Mouse (Mus musculus): Measurements from ENCODE around the gene Prickle2. TPM values are rescaled to one million over a fixed set of nuclear protein-coding genes. Genes with fewer than 3 reads are reported as not detected.

Gene Prickle2
- polyA plus RNA-seq, 1 experiment from 2014 or later, result 5.3 TPM

DNA sequence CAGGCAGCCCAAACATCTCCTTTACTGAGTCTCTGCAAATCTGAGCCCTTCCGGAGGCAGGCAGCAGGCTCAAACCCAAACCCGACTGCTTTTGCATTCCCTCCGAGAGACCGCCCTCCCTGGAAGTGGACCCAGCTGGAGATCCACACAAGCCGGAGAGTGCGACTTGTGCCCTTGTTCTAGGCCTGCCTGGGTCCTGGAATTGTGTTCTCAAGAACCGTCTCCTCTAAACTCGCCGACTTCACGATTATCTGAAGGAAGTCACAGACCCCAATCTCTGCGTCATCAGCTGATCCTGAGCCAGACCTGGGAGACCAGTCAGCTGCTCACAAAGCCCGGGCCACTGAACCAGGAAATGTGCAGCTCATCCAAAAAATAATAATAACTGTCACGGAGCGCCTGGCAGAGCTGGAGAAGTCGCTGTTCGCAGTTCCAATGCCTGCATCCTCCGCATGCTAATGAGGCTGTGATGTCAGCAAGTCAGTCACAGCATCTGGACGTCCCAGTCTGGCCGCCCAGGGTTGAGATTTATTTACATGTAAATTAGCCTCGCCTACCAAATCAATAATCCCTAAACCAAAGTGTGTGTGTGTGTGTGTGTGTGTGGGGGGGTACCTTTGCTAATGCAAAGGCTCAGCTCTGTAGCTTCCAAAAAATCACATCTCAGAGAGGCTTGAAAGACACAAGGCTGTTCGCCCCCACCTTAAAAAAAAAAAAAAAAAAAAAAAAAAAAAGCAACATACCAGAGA lies 224.8 kb downstream of the Prickle2 start:
- DNase-seq (ENCODE audit: low spot score), result peak; percentile 70
- Histone ChIP-seq H3K4me3 (peak overlapping the region; percentile 68), H3K27ac (replicated peaks) (peak overlapping the region; percentile 72), H3K27me3 (replicated peaks; ENCODE audit: low read depth, poor library complexity, severe bottlenecking) (no peaks in the 10 kb centered on the region), H3K36me3 (replicated peaks) (no peaks in the 10 kb centered on the region), H3K4me1 (peaks cover 28% of the 10 kb centered on the region), H3K9me3 (no peaks in the 10 kb centered on the region)
- under 1% methylated on average over 21 of the region's 21 CpGs for WGBS

DNA sequence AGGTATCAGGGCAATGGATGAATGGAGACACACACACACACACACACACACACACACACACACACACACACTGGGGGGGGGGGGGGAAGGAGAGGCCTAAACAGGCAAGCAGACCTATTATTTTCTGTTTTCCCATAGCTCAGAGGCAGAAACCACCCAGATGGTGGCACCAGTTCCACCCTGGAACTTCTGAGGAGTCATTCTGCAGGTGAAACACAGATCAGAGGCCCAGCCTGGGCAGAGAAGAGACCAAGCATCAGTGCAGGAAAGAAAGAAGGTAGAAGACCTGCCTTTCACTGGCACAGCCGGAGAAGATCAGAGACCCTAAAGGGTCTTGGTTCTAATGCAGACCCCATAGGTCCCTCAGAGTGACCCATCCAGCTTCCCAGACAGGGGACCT lies 227.3 kb downstream of the Prickle2 start:
- no peaks in the 10 kb centered on the region for H3K36me3 ChIP-seq (replicated peaks)
- WGBS, result 95% methylated on average over 1 of the region's 1 CpGs
- no peak overlapping the region for H3K4me3 ChIP-seq
- H3K27me3 ChIP-seq (replicated peaks; ENCODE audit: low read depth, poor library complexity, severe bottlenecking), result no peaks in the 10 kb centered on the region
- no peak for DNase-seq (ENCODE audit: low spot score)
- no peaks in the 10 kb centered on the region for H3K9me3 ChIP-seq
- H3K27ac ChIP-seq (replicated peaks), result no peak overlapping the region
- H3K4me1 ChIP-seq, result peaks cover 28% of the 10 kb centered on the region

DNA sequence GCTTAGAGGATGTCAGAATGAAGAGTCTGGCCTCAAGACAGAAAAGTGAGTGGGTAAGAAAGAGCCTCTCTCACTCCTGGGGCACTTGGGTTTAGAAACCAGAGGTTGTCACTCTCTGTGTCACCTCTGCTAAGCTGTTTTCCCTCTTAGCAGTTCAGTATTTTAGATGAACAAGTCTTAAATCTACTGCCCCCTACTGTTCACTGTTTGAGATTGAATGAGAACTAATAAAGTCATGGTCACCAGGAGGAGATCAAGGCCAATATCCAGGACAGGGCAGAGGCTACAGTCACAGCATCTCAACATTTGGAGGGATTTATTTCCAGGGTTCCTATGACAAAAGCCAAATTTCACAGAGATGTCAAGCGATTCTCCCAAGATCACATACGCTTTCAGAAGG lies 228.3 kb downstream of the Prickle2 start:
- H3K27me3 ChIP-seq (replicated peaks; ENCODE audit: low read depth, poor library complexity, severe bottlenecking), result no peaks in the 10 kb centered on the region
- 89% methylated on average over 2 of the region's 2 CpGs for WGBS
- H3K36me3 ChIP-seq (replicated peaks), result no peaks in the 10 kb centered on the region
- H3K4me1 ChIP-seq, result peaks cover 33% of the 10 kb centered on the region
- no peaks in the 10 kb centered on the region for H3K9me3 ChIP-seq
- H3K4me3 ChIP-seq, result no peak overlapping the region
- no peak overlapping the region for H3K27ac ChIP-seq (replicated peaks)
- DNase-seq (ENCODE audit: low spot score), result no peak

DNA sequence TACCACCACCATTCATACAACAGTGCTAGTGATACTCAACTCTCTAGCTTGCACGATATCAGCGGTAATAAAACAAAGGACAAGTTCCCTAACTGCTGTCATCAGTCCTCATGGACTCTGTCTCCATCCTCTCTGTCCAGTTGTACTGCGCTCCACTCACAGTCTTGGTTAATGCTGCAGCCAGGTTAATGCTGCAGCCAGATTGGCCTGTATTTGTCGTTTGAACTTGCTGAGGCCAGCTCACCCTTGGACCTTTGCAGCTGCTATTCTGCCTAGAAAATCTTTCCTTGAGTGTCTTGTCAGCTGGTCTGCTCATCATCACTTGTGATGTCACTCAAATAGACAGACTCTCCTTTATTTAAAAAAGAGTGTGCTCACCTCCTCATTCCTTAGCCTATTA lies 236.5 kb downstream of the Prickle2 start:
- Histone ChIP-seq H3K4me3 (no peak overlapping the region), H3K4me1 (peaks cover 24% of the 10 kb centered on the region), H3K9me3 (no peaks in the 10 kb centered on the region), H3K27ac (replicated peaks) (no peak overlapping the region), H3K27me3 (replicated peaks; ENCODE audit: low read depth, poor library complexity, severe bottlenecking) (no peaks in the 10 kb centered on the region), H3K36me3 (replicated peaks) (no peaks in the 10 kb centered on the region)
- WGBS, result 81% methylated on average over 4 of the region's 4 CpGs
- DNase-seq (ENCODE audit: low spot score), result no peak

DNA sequence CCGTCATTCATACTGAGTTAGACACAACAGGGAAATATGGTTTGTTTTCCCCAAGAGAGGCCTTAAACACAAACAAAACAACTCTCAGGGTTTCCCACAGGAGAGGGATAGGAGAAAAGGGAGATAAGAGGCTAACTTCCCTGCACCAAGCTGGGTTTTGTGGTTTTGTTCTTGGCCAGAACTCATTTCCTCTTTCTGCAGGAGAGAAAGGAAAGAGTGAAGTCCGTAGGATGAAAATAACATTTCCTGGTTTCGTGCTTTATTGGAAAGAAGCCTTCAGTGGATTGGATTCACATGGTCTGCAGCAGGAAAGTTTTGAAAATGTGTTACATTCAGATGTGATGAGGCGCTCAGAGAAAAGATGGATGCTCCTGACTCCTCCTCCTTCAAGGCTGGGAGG lies 237.1 kb downstream of the Prickle2 start:
- H3K27me3 ChIP-seq (replicated peaks; ENCODE audit: low read depth, poor library complexity, severe bottlenecking), result no peaks in the 10 kb centered on the region
- no peak for DNase-seq (ENCODE audit: low spot score)
- no peak overlapping the region for H3K27ac ChIP-seq (replicated peaks)
- no peaks in the 10 kb centered on the region for H3K36me3 ChIP-seq (replicated peaks)
- no peaks in the 10 kb centered on the region for H3K9me3 ChIP-seq
- H3K4me1 ChIP-seq, result peaks cover 29% of the 10 kb centered on the region
- H3K4me3 ChIP-seq, result no peak overlapping the region
- 87% methylated on average over 4 of the region's 4 CpGs for WGBS

DNA sequence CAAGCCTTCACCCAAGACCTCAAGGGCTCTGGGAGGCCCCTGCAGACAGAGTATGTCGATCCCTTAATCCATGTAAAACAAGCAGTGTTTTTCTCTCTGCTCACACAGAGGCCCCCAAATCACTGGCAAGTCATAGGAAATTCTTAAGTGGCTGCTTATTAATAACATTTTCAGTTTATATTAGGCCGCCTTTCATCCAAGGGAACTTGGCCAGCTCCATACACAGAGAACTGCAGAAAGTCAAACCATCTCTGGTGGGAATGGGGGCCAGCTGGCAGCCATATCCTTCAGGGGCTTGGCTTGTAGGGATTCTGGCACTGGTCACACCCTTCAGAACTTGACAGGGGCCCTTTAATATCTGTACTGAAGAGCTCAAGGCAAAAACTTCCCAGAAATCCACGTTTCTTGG lies 237.6 kb downstream of the Prickle2 start:
- H3K4me1 ChIP-seq, result peaks cover 29% of the 10 kb centered on the region
- H3K27ac ChIP-seq (replicated peaks), result no peak overlapping the region
- no peaks in the 10 kb centered on the region for H3K9me3 ChIP-seq
- no peaks in the 10 kb centered on the region for H3K36me3 ChIP-seq (replicated peaks)
- 82% methylated on average over 3 of the region's 3 CpGs for WGBS
- no peaks in the 10 kb centered on the region for H3K27me3 ChIP-seq (replicated peaks; ENCODE audit: low read depth, poor library complexity, severe bottlenecking)
- DNase-seq (ENCODE audit: low spot score), result no peak
- H3K4me3 ChIP-seq, result no peak overlapping the region

DNA sequence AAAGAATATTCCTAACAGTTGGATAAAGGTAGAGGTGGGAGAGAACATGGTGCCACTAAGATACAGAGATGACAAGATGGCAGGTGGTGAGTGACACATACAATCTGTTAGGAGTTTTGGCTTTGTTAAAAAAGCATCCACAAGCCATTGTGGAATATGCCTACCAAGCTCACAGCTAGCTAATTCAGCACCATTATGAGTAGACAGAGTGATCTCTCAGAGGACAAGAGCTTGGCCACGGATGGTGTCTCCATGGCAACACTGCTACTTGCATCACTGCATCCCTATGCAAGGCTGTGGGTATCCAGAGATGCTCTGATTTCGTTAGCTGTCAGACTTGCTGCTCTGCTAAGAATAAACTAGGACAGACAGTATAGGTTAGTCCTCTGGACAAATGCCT lies 238.6 kb downstream of the Prickle2 start:
- no peaks in the 10 kb centered on the region for H3K9me3 ChIP-seq
- WGBS, result 68% methylated on average over 2 of the region's 2 CpGs
- DNase-seq (ENCODE audit: low spot score), result no peak
- no peak overlapping the region for H3K27ac ChIP-seq (replicated peaks)
- H3K27me3 ChIP-seq (replicated peaks; ENCODE audit: low read depth, poor library complexity, severe bottlenecking), result no peaks in the 10 kb centered on the region
- H3K36me3 ChIP-seq (replicated peaks), result no peaks in the 10 kb centered on the region
- peaks cover 24% of the 10 kb centered on the region for H3K4me1 ChIP-seq
- H3K4me3 ChIP-seq, result no peak overlapping the region

DNA sequence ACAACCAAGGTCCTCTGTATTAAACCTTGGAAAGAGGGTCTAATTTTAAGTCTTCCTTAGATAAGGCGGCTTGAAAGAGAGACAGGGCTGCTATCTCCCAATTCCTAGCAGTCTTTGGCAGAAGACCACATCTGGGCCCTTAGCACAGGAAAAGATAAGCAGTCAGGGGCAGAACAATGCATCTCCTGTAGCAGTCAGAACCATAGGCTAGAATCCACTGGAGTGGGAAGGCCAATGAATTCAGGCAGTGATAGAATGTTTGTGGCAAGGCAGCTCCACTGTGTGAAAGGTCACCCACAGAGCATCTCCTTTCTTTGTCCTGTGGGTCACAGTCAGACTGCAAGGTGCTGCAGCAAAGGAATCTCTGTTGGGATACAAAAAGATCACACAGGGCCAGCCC lies 240.3 kb downstream of the Prickle2 start:
- Histone ChIP-seq H3K9me3 (no peaks in the 10 kb centered on the region), H3K36me3 (replicated peaks) (no peaks in the 10 kb centered on the region), H3K27ac (replicated peaks) (no peak overlapping the region), H3K27me3 (replicated peaks; ENCODE audit: low read depth, poor library complexity, severe bottlenecking) (no peaks in the 10 kb centered on the region), H3K4me1 (peaks cover 28% of the 10 kb centered on the region), H3K4me3 (no peak overlapping the region)
- DNase-seq (ENCODE audit: low spot score), result no peak
- 55% methylated on average over 1 of the region's 1 CpGs for WGBS

DNA sequence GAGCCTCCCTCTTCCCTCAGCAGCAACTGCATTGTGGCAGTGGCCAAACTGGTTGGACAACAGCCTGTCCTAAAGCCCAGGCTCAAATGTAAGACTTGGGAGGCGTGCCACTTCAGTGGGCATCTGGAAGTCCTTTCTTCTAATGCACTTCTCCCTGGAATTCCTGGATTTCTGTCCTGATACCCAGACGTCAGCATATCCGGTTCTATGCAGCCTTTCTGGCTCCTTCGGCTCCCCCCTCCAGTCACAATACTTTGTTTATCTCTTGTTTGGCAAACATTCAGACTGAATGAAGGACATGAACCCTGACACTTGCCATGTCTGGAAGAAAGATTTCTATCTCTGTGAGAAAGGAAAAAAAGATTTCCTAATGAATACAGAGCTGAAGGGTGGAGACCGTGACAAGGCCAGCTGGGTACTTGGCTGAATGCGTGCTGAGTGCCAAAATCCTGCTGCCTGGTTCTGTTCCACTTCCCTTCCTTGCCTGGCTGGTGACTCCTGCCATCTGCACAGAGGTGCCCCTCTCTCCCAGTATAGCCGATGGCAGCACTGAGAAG lies 241.1 kb downstream of the Prickle2 start:
- Histone ChIP-seq H3K27ac (replicated peaks) (no peak overlapping the region), H3K27me3 (replicated peaks; ENCODE audit: low read depth, poor library complexity, severe bottlenecking) (no peaks in the 10 kb centered on the region), H3K4me3 (no peak overlapping the region), H3K9me3 (no peaks in the 10 kb centered on the region), H3K36me3 (replicated peaks) (no peaks in the 10 kb centered on the region), H3K4me1 (peaks cover 31% of the 10 kb centered on the region)
- peak; percentile 16 for DNase-seq (ENCODE audit: low spot score)
- 64% methylated on average over 7 of the region's 7 CpGs for WGBS

DNA sequence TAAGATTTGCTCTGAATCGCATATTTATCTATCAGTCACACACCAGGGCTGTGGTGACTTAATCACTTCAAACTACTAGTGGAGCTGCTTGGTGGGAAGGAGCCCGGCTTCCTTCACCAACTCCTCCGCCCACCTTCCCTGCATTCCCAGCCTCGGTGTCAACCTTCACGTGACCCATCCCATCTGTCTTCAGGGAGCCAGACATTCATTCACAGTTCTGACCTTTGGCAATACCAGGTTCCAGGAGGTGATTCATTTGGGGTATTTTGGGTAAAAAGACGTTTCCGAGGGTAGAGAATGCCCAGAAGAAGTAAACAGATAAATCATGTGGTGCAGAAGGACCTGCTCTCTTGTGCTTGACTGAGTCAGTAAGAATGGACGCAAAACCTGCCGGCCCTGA lies 242.2 kb downstream of the Prickle2 start:
- Histone ChIP-seq H3K27ac (replicated peaks) (no peak overlapping the region), H3K4me3 (no peak overlapping the region), H3K27me3 (replicated peaks; ENCODE audit: low read depth, poor library complexity, severe bottlenecking) (no peaks in the 10 kb centered on the region), H3K4me1 (peaks cover 31% of the 10 kb centered on the region), H3K36me3 (replicated peaks) (no peaks in the 10 kb centered on the region), H3K9me3 (no peaks in the 10 kb centered on the region)
- 77% methylated on average over 9 of the region's 9 CpGs for WGBS
- no peak for DNase-seq (ENCODE audit: low spot score)

DNA sequence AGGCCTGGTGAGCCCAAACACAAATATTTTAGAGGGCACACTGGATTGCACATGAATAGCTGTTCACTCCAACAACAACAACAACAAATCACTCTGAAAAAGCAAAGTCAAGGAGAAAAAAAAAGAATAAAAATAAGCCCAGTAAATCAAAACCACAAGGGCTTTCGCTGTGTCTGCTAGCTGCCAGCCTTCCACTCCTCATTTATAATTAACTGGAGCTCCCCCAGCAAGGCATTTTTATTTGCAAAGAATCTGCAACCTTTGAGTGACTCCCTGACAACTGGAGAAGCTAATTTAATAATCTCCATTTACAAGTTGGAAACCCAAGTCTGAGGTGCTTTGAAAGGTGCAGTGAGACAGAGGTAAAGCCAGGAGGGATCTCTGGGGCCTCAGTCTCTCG lies 245.2 kb downstream of the Prickle2 start:
- Histone ChIP-seq H3K27me3 (replicated peaks; ENCODE audit: low read depth, poor library complexity, severe bottlenecking) (no peaks in the 10 kb centered on the region), H3K36me3 (replicated peaks) (no peaks in the 10 kb centered on the region), H3K9me3 (no peaks in the 10 kb centered on the region), H3K4me1 (peaks cover 23% of the 10 kb centered on the region), H3K27ac (replicated peaks) (no peak overlapping the region), H3K4me3 (no peak overlapping the region)
- DNase-seq (ENCODE audit: low spot score), result no peak
- WGBS, result 77% methylated on average over 2 of the region's 2 CpGs

DNA sequence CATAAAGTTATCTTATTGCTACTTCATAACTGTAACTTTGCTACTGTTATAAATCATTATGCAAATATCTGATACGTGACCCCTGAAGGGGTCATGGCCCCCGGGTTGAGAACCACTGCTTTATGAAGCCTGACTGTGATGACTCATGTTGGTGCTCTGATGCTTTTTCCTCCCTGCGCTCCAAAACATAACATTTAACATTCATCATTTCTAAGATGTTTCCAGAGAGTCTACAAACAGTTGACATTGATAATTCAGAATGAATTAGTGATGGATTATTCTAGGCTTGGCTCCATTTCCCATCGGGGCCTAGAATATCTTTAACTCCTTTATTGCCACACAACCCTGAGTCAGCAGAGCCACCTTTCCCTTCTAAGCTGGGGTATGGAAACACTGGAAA lies 247.9 kb downstream of the Prickle2 start:
- WGBS, result 93% methylated on average over 4 of the region's 4 CpGs
- H3K9me3 ChIP-seq, result no peaks in the 10 kb centered on the region

DNA sequence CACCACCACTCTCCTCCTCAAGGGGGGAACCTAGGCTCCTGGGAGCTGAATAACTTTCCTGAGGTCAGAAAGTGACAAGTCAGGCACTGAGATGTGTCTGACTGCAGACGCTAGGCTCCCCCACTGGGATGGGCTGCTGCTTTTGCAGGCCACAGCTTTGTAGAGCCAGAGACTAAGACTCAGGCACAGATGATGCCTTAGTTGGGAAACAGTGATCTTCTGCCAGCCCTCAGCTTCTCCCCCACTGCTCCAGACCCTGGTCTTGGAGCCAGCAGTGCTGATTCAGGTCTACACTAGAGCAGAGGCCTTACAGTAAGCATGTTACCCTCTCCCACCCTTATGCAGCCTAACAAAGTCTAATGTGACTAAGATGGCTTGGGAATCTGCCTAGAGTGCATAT lies 254.5 kb downstream of the Prickle2 start:
- 56% methylated on average over 1 of the region's 1 CpGs for WGBS
- H3K27ac ChIP-seq (replicated peaks), result peak overlapping the region; percentile 44; the same call in 1 of the 2 replicates
- no peak for DNase-seq (ENCODE audit: low spot score)
- no peaks in the 10 kb centered on the region for H3K27me3 ChIP-seq (replicated peaks; ENCODE audit: low read depth, poor library complexity, severe bottlenecking)
- H3K36me3 ChIP-seq (replicated peaks), result no peaks in the 10 kb centered on the region
- H3K9me3 ChIP-seq, result no peaks in the 10 kb centered on the region
- peaks cover 14% of the 10 kb centered on the region for H3K4me1 ChIP-seq
- H3K4me3 ChIP-seq, result no peak overlapping the region

More for the DNA sequence above, 247.9 kb downstream of the Prickle2 start:
- no peak for DNase-seq (ENCODE audit: low spot score)
- no peaks in the 10 kb centered on the region for H3K36me3 ChIP-seq (replicated peaks)
- no peak overlapping the region for H3K4me3 ChIP-seq
- peaks cover 6% of the 10 kb centered on the region for H3K4me1 ChIP-seq
- no peak overlapping the region for H3K27ac ChIP-seq (replicated peaks)
- H3K27me3 ChIP-seq (replicated peaks; ENCODE audit: low read depth, poor library complexity, severe bottlenecking), result no peaks in the 10 kb centered on the region

All from embryonic facial prominence, embryonic 10.5 days (tissue).